Mouse (Mus musculus) hindbrain, embryonic 16.5 days (tissue): ENCODE results near the gene Sar1b. TPM values are rescaled to one million over a fixed set of nuclear protein-coding genes. Genes with fewer than 3 reads are reported as not detected.

ENCODE experiments used
- ATAC-seq: fragments of 200-750 bp; cut with Nextera tagmentation; 2 replicates; pipeline ENCODE4 v1.8.0; 2017; ENCODE audit warnings: moderate TSS enrichment, moderate library complexity
- H3K27ac ChIP-seq: fragments of 300-500 bp; sonication (generic); 2 replicates; pipeline ENCODE4 v1.5.1; 2014; ENCODE audit warnings: low read depth, mild to moderate bottlenecking, control low read depth, low read length, moderate library complexity
- H3K27me3 ChIP-seq: fragments of 300-500 bp; sonication (generic); replicated peaks from 2 replicates; pipeline ENCODE4 v1.6.1; 2014; ENCODE audit warnings: low read length; ENCODE audit not compliant: control insufficient read depth, insufficient read depth
- H3K36me3 ChIP-seq: fragments of 300-500 bp; sonication (generic); 2 replicates; pipeline ENCODE4 v1.6.1; 2014; ENCODE audit warnings: mild to moderate bottlenecking, low read length, moderate library complexity, mixed read lengths; ENCODE audit not compliant: control insufficient read depth, insufficient read depth
- H3K4me1 ChIP-seq: fragments of 300-500 bp; sonication (generic); 2 replicates; pipeline ENCODE4 v1.6.1; 2014; ENCODE audit warnings: low read depth, low read length; ENCODE audit not compliant: control insufficient read depth, insufficient read depth
- H3K4me2 ChIP-seq: fragments of 300-500 bp; sonication (generic); 2 replicates; pipeline ENCODE4 v1.6.1; 2014; ENCODE audit warnings: mild to moderate bottlenecking, low read length, control low read depth, moderate library complexity
- H3K4me3 ChIP-seq: fragments of 300-500 bp; sonication (generic); 2 replicates; pipeline ENCODE4 v1.5.1; 2014; ENCODE audit warnings: mild to moderate bottlenecking, low read length, control low read depth, moderate library complexity
- H3K9ac ChIP-seq: fragments of 300-500 bp; sonication (generic); 2 replicates; pipeline ENCODE4 v1.6.1; 2014; ENCODE audit warnings: low read depth, mild to moderate bottlenecking, control low read depth, low read length, moderate library complexity
- H3K9me3 ChIP-seq: fragments of 300-500 bp; sonication (generic); 2 replicates; pipeline ENCODE4 v1.6.1; 2014; ENCODE audit warnings: mild to moderate bottlenecking, low read length, moderate library complexity; ENCODE audit not compliant: control insufficient read depth
- WGBS: fragments of 180-500 bp; shearing (Covaris S2); extraction: QIAGEN DNeasy Blood & Tissue Kit; methylation state at CpG from one replicate; pipeline ENCODE4 v1.1.7; 2014; 5-methylcytosine and 5-hydroxymethylcytosine counted together
- polyA plus RNA-seq: library from polyadenylated mRNA; unstranded; fragments of >200 nt; fragmentation: Nextera tagmentation; extraction: Ambion mirVana; gene quantifications from 2 replicates; pipeline ENCODE4 v1.2.1, GENCODE M21; 2015

The Sar1b gene
- polyA plus RNA-seq, 1 experiment from 2014 or later, result 222 TPM

GRCm38 (mm10) chr11:51839973-51840372 is 76.5 kb downstream of the Sar1b start:
- no peak for ATAC-seq
- Histone ChIP-seq H3K4me2 (no peak overlapping the region), H3K9ac (no peak overlapping the region), H3K9me3 (no peaks in the 10 kb centered on the region), H3K4me1 (no peaks in the 10 kb centered on the region), H3K36me3 (no peaks in the 10 kb centered on the region; the same call in 1 of the 2 replicates), H3K4me3 (no peak overlapping the region), H3K27me3 (no peaks in the 10 kb centered on the region), H3K27ac (no peak overlapping the region)
- WGBS, result 90% methylated on average over 11 of the region's 11 CpGs

- no peak overlapping the region for H3K27ac ChIP-seq
- H3K27me3 ChIP-seq, result no peaks in the 10 kb centered on the region
- no peak overlapping the region for H3K4me3 ChIP-seq
- H3K36me3 ChIP-seq, result no peaks in the 10 kb centered on the region
- H3K4me1 ChIP-seq, result no peaks in the 10 kb centered on the region
- no peak overlapping the region for H3K9ac ChIP-seq
- no peak overlapping the region for H3K4me2 ChIP-seq
- 91% methylated on average over 9 of the region's 9 CpGs for WGBS
- no peak for ATAC-seq
- H3K9me3 ChIP-seq, result no peaks in the 10 kb centered on the region
Observed at GRCm38 (mm10) chr11:51840657-51841056, 77.2 kb downstream of the Sar1b start.

- H3K9me3 ChIP-seq, result no peaks in the 10 kb centered on the region
- WGBS, result 77% methylated on average over 9 of the region's 9 CpGs
- no peak for ATAC-seq
- H3K27me3 ChIP-seq, result no peaks in the 10 kb centered on the region
- H3K27ac ChIP-seq, result no peak overlapping the region
- H3K36me3 ChIP-seq, result no peaks in the 10 kb centered on the region
- H3K9ac ChIP-seq, result no peak overlapping the region
- H3K4me3 ChIP-seq, result no peak overlapping the region
- H3K4me1 ChIP-seq, result no peaks in the 10 kb centered on the region
- no peak overlapping the region for H3K4me2 ChIP-seq
Observed at GRCm38 (mm10) chr11:51841149-51841548, 77.7 kb downstream of the Sar1b start.

Other genes starting within 250 kb of the Sar1b start
- gene Phykpl, start 178.9 kb upstream of the Sar1b start, polyA plus RNA-seq, result 9.2 and 9.7 TPM in 2 replicates
- 221 and 253 TPM in 2 replicates for gene Hnrnpab, start 156.8 kb upstream of the Sar1b start, polyA plus RNA-seq
- 98.4 and 103 TPM in 2 replicates for gene Nhp2, start 144.0 kb upstream of the Sar1b start, polyA plus RNA-seq
- gene Rmnd5b, start 127.8 kb upstream of the Sar1b start, polyA plus RNA-seq, result 79.8 and 82.2 TPM in 2 replicates
- 31.1 and 34.1 TPM in 2 replicates for gene N4bp3, start 112.8 kb upstream of the Sar1b start, polyA plus RNA-seq
- 1.4 and 1.8 TPM in 2 replicates for gene D930048N14Rik, start 112.7 kb upstream of the Sar1b start, polyA plus RNA-seq
- 90.0 and 106 TPM in 2 replicates for gene 0610009B22Rik, start 74.8 kb upstream of the Sar1b start, polyA plus RNA-seq
- gene Sec24a, start 53 bp upstream of the Sar1b start, polyA plus RNA-seq, result 12.0 and 15.0 TPM in 2 replicates
- gene Jade2, start 94.0 kb downstream of the Sar1b start, polyA plus RNA-seq, result 1.1 TPM in 2 replicates
- gene Cdkn2aipnl, start 204.0 kb downstream of the Sar1b start, polyA plus RNA-seq, result 121 and 122 TPM in 2 replicates
- gene Ube2b, start 237.1 kb downstream of the Sar1b start, polyA plus RNA-seq, result 219 and 224 TPM in 2 replicates
- 29.4 and 30.3 TPM in 2 replicates for gene Cdkl3, start 240.5 kb downstream of the Sar1b start, polyA plus RNA-seq